Mouse (Mus musculus) bone marrow, adult 2 months (tissue): ENCODE results near the gene Arhgef17.

Source experiments
- CTCF ChIP-seq: fragments of 200-500 bp; IDR thresholded peaks from 2 replicates; pipeline ENCODE4 v1.5.1; 2011; ENCODE audit warnings: low read length, control low read depth; ENCODE audit not compliant: control insufficient read depth, insufficient read depth
- POLR2A ChIP-seq: fragments of 200-500 bp; IDR thresholded peaks from 2 replicates; pipeline ENCODE4 v1.6.1; 2011; ENCODE audit warnings: low read depth, mild to moderate bottlenecking, control low read depth, low read length, borderline replicate concordance; ENCODE audit not compliant: control insufficient read depth

DNA sequence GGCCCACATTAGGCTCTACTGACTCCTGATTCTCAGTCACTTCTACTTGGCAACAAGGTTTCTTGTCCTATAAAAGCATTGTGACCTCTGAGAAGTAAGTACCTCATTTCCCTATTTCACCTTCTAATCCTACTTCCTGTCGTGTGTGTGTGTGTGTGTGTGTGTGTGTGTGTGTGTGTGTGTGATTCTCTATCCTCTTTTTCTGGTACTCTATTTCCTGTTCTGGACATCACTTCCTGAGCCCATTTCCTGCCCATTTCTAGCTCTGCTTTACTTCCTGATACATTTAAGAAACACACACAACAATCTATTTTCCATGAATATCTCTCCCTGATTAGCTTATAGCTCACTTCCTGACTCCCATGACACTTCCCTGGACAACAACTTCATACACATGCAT lies 56.1 kb downstream of the Arhgef17 start:
- no peak for TF ChIP-seq CTCF
- no peak for TF ChIP-seq POLR2A
